ENCODE assay signal across 35 mouse cellular contexts in genomic region chr7:27381009-27381408, GRCm38 (mm10). TPM values are rescaled to one million over a fixed set of nuclear protein-coding genes. Genes with fewer than 3 reads are reported as not detected.
"Had no signal": no experiment of that assay in that cellular context is flagged by ENCODE, and none has a peak within 500 bp of the region (broad histone marks: within the 10 kb centered on the region; RNA-seq: fewer than 3 reads in every experiment).

No protein-coding gene starts in this region.

- ATAC-seq: forebrain, embryonic 13.5 days; forebrain, embryonic 15.5 days; forebrain, embryonic 16.5 days; forebrain, postnatal 0 days had no signal

- H3K4me3 ChIP-seq: embryonic facial prominence, embryonic 10.5 days; embryonic facial prominence, embryonic 12.5 days; embryonic facial prominence, embryonic 13.5 days; embryonic facial prominence, embryonic 15.5 days; erythroblast, embryonic 14.5 days; forebrain, embryonic 10.5 days; forebrain, embryonic 12.5 days; forebrain, embryonic 13.5 days; forebrain, embryonic 15.5 days; gastrocnemius, adult 2 months; heart, adult 2 months; heart, embryonic 10.5 days; heart, embryonic 12.5 days had no signal

- H3K9ac ChIP-seq: embryonic facial prominence, embryonic 12.5 days; embryonic facial prominence, embryonic 13.5 days; embryonic facial prominence, embryonic 15.5 days; forebrain, embryonic 12.5 days; forebrain, embryonic 13.5 days; forebrain, embryonic 15.5 days; forebrain, postnatal 0 days; heart, embryonic 12.5 days had no signal

- H3K9me3 ChIP-seq: embryonic facial prominence, embryonic 10.5 days; embryonic facial prominence, embryonic 12.5 days; embryonic facial prominence, embryonic 13.5 days; embryonic facial prominence, embryonic 15.5 days; forebrain, embryonic 10.5 days; forebrain, embryonic 12.5 days; forebrain, embryonic 13.5 days; forebrain, embryonic 15.5 days; heart, embryonic 10.5 days had no signal

- DNase-seq: cerebellum, postnatal 14 days; cerebellum, postnatal 25 days; cerebellum, postnatal 36 days; embryo, embryonic 11 days; forebrain, postnatal 0 days; gastrocnemius, adult 2 months; gastrocnemius, postnatal 10 days; gastrocnemius, postnatal 14 days; gastrocnemius, postnatal 25 days; gastrocnemius, postnatal 36 days; heart, adult 11 months; heart, adult 18-20 months; heart, adult 2 months had no signal

- H3K4me1 ChIP-seq: forebrain, embryonic 15.5 days; heart, embryonic 10.5 days had no signal

- H3K4me2 ChIP-seq: embryonic facial prominence, embryonic 12.5 days; forebrain, embryonic 12.5 days; forebrain, embryonic 13.5 days; forebrain, embryonic 15.5 days; heart, embryonic 11.5 days; heart, embryonic 12.5 days had no signal

- H3K36me3 ChIP-seq: embryonic facial prominence, embryonic 10.5 days; embryonic facial prominence, embryonic 12.5 days; embryonic facial prominence, embryonic 13.5 days; embryonic facial prominence, embryonic 15.5 days; forebrain, embryonic 10.5 days; forebrain, embryonic 12.5 days; forebrain, embryonic 15.5 days; heart, embryonic 10.5 days; heart, embryonic 12.5 days had no signal

- H3K27ac ChIP-seq: embryonic facial prominence, embryonic 10.5 days; embryonic facial prominence, embryonic 12.5 days; forebrain, embryonic 10.5 days; forebrain, embryonic 12.5 days; forebrain, embryonic 13.5 days; forebrain, embryonic 15.5 days; gastrocnemius, adult 2 months; heart, adult 2 months; heart, embryonic 10.5 days had no signal

RNA-seq across cellular contexts. Expression of gene Gm20479, which starts 23.8 kb away (rescaled TPM):
- total RNA-seq: common myeloid progenitor, adult 5-6 weeks; forebrain, postnatal 0 days; gastrocnemius, adult 2 months; gastrocnemius, postnatal 10 days; gastrocnemius, postnatal 25 days; gastrocnemius, postnatal 36 days; gastrocnemius, postnatal 4 days; heart, adult 18-20 months; heart, adult 8-10 months had no signal
- polyA plus RNA-seq: embryonic facial prominence, embryonic 10.5 days; embryonic facial prominence, embryonic 11.5 days; embryonic facial prominence, embryonic 13.5 days; embryonic facial prominence, embryonic 14.5 days; erythroblast, embryonic 14.5 days; forebrain, embryonic 11.5 days; forebrain, embryonic 12.5 days; forebrain, embryonic 13.5 days; forebrain, embryonic 16.5 days; forebrain, postnatal 0 days; frontal cortex, adult 2 months; gonadal fat pad, adult 2 months; heart, adult 2 months had no signal

RNA-seq across cellular contexts. Expression of gene Ltbp4, which starts 43.5 kb away (rescaled TPM):
- total RNA-seq: common myeloid progenitor, adult 5-6 weeks; granulocyte monocyte progenitor cell, adult 5-6 weeks had no signal
